Mouse (Mus musculus) CH12.LX (cell line): ENCODE measurements at regions not wholly inside any gene's neighbourhood (a gene's known extent, or its start where the extent isn't known, plus 50 kb on each side); places are given as distances from the start of the nearest gene placed in this dataset.

Source experiments
- DNase-seq: peaks from one replicate; pipeline ENCODE4 v3.0.0-alpha.2; 2013; ENCODE audit errors: extremely low read depth
- H3K27ac ChIP-seq: 2 replicates; pipeline ENCODE4 v1.5.1; 2012; ENCODE audit warnings: low read depth, mild to moderate bottlenecking, control low read depth, moderate library complexity; ENCODE audit not compliant: insufficient read depth
- H3K27me3 ChIP-seq: replicated peaks from 2 replicates; pipeline ENCODE3; 2012; ENCODE audit warnings: inconsistent platforms
- H3K36me3 ChIP-seq, 2 experiments: replicated peaks in 1 of 2; 2 replicates each; pipeline versions ENCODE3 to v1.6.1; 2012; ENCODE audit warnings: inconsistent platforms in 1 of 2, low read length in 1 of 2, mild to moderate bottlenecking in 1 of 2, mixed read lengths in 1 of 2, moderate library complexity in 1 of 2; ENCODE audit not compliant: control insufficient read depth in 1 of 2, insufficient read depth in 1 of 2
- H3K4me1 ChIP-seq, 2 experiments: 2 replicates each; pipeline ENCODE4 v1.6.1; 2012; ENCODE audit warnings: inconsistent platforms in 1 of 2, moderate library complexity in 1 of 2; ENCODE audit not compliant: insufficient read depth in 2 of 2, control insufficient read depth in 1 of 2
- H3K4me2 ChIP-seq: 2 replicates; pipeline ENCODE4 v1.6.1; 2012; ENCODE audit warnings: low read depth, mild to moderate bottlenecking, control low read depth; ENCODE audit not compliant: poor library complexity, insufficient read depth, severe bottlenecking
- H3K4me3 ChIP-seq, 3 experiments: fragments of 150-350 bp in 1 of 3; sonication (generic) in 1 of 3; replicated peaks in 1 of 3; 2 replicates each; pipeline versions ENCODE3 to v1.5.1; 2011 to 2012; ENCODE audit warnings: low read depth in 2 of 3, low read length in 2 of 3, mild to moderate bottlenecking in 2 of 3, moderate library complexity in 2 of 3, control low read depth in 1 of 3, improper control_type of control experiment in 1 of 3, inconsistent platforms in 1 of 3, mixed read lengths in 1 of 3; ENCODE audit not compliant: poor library complexity in 1 of 3
- H3K79me2 ChIP-seq: replicated peaks from 2 replicates; pipeline ENCODE4 v1.6.1; 2012; ENCODE audit warnings: mild to moderate bottlenecking, moderate library complexity; ENCODE audit not compliant: control insufficient read depth, poor library complexity, insufficient read depth, severe bottlenecking; ENCODE audit errors: extremely low read depth
- H3K9ac ChIP-seq: 2 replicates; pipeline ENCODE4 v1.6.1; 2012; ENCODE audit warnings: low read depth, mild to moderate bottlenecking, control low read depth, moderate library complexity; ENCODE audit not compliant: insufficient read depth
- H3K9me3 ChIP-seq: replicated peaks from 2 replicates; pipeline ENCODE3; 2012; ENCODE audit warnings: low read length, inconsistent platforms, mixed read lengths
- BHLHE40 ChIP-seq: IDR thresholded peaks from 2 replicates; pipeline ENCODE4 v1.6.1; 2011; ENCODE audit warnings: mild to moderate bottlenecking, low read depth, low read length, improper control_type of control experiment
- CHD1 ChIP-seq: IDR thresholded peaks from 2 replicates; pipeline ENCODE4 v1.6.1; 2012; ENCODE audit warnings: low read depth, low read length, improper control_type of control experiment, inconsistent platforms
- CHD2 ChIP-seq: IDR thresholded peaks from 2 replicates; pipeline ENCODE4 v1.6.1; 2011; ENCODE audit warnings: low read length, improper control_type of control experiment
- CTCF ChIP-seq, 2 experiments: IDR thresholded peaks in 1 of 2; conservative IDR thresholded peaks in 1 of 2; 2 replicates each; pipeline ENCODE4 v1.5.1; 2011 to 2012; ENCODE audit warnings: low read depth in 2 of 2, low read length in 2 of 2, improper control_type of control experiment in 1 of 2, inconsistent platforms in 1 of 2, mild to moderate bottlenecking in 1 of 2, moderate library complexity in 1 of 2
- E2F4 ChIP-seq: IDR thresholded peaks from 2 replicates; pipeline ENCODE4 v1.6.1; 2011; ENCODE audit warnings: low read depth, low read length, improper control_type of control experiment; ENCODE audit not compliant: insufficient replicate concordance
- ELF1 ChIP-seq: IDR thresholded peaks from 2 replicates; pipeline ENCODE4 v1.6.1; 2014; ENCODE audit warnings: low read depth, mild to moderate bottlenecking, inconsistent platforms, low read length, improper control_type of control experiment
- EP300 ChIP-seq: IDR thresholded peaks from 2 replicates; pipeline ENCODE4 v1.6.1; 2011; ENCODE audit warnings: low read length, improper control_type of control experiment
- ETS1 ChIP-seq: conservative IDR thresholded peaks from 2 replicates; pipeline ENCODE4 v1.6.1; 2012; ENCODE audit warnings: low read depth, mild to moderate bottlenecking, inconsistent platforms, low read length, improper control_type of control experiment, moderate library complexity
- GABPA ChIP-seq: IDR thresholded peaks from 2 replicates; pipeline ENCODE4 v1.6.1; 2012; ENCODE audit warnings: low read depth, low read length, improper control_type of control experiment, inconsistent platforms; ENCODE audit not compliant: insufficient replicate concordance
- JUN ChIP-seq: IDR thresholded peaks from 2 replicates; pipeline ENCODE4 v1.6.1; 2011; ENCODE audit warnings: low read depth, mild to moderate bottlenecking, low read length, improper control_type of control experiment, moderate library complexity; ENCODE audit not compliant: insufficient read depth
- KAT2A ChIP-seq: IDR thresholded peaks from 2 replicates; pipeline ENCODE4 v1.6.1; 2012; ENCODE audit warnings: low read length, improper control_type of control experiment, inconsistent platforms; ENCODE audit not compliant: insufficient replicate concordance
- MAX ChIP-seq: IDR thresholded peaks from 2 replicates; pipeline ENCODE4 v1.6.1; 2011; ENCODE audit warnings: low read length, improper control_type of control experiment
- MAZ ChIP-seq: IDR thresholded peaks from 2 replicates; pipeline ENCODE4 v1.6.1; 2012; ENCODE audit warnings: low read depth, mild to moderate bottlenecking, inconsistent platforms, low read length, improper control_type of control experiment, moderate library complexity
- MEF2A ChIP-seq: IDR thresholded peaks from 2 replicates; pipeline ENCODE4 v1.6.1; 2014; ENCODE audit warnings: low read depth, mild to moderate bottlenecking, inconsistent platforms, low read length, improper control_type of control experiment, borderline replicate concordance
- MXI1 ChIP-seq: IDR thresholded peaks from 2 replicates; pipeline ENCODE4 v1.6.1; 2011; ENCODE audit warnings: mild to moderate bottlenecking, low read depth, low read length, improper control_type of control experiment
- MYC ChIP-seq: IDR thresholded peaks from 2 replicates; pipeline ENCODE4 v1.6.1; 2011; ENCODE audit warnings: low read depth, mild to moderate bottlenecking, improper control_type of control experiment, low read length
- NELFE ChIP-seq: IDR thresholded peaks from 2 replicates; pipeline ENCODE4 v1.6.1; 2011; ENCODE audit warnings: low read depth, low read length, improper control_type of control experiment
- NRF1 ChIP-seq: IDR thresholded peaks from 2 replicates; pipeline ENCODE4 v1.6.1; 2014; ENCODE audit warnings: low read depth, mild to moderate bottlenecking, inconsistent platforms, low read length, improper control_type of control experiment, moderate library complexity
- PAX5 ChIP-seq: IDR thresholded peaks from 2 replicates; pipeline ENCODE4 v1.6.1; 2012; ENCODE audit warnings: low read length, inconsistent platforms, mixed read lengths
- POLR2AphosphoS2 ChIP-seq: IDR thresholded peaks from 2 replicates; pipeline ENCODE4 v1.6.1; 2011; ENCODE audit warnings: low read depth, low read length, improper control_type of control experiment
- RAD21 ChIP-seq: IDR thresholded peaks from 2 replicates; pipeline ENCODE4 v1.6.1; 2011; ENCODE audit warnings: low read depth, mild to moderate bottlenecking, low read length, improper control_type of control experiment, moderate library complexity
- SIN3A ChIP-seq: IDR thresholded peaks from 2 replicates; pipeline ENCODE4 v1.6.1; 2012; ENCODE audit warnings: low read length, improper control_type of control experiment, inconsistent platforms
- SMC3 ChIP-seq: IDR thresholded peaks from 2 replicates; pipeline ENCODE4 v1.6.1; 2011; ENCODE audit warnings: low read depth, low read length, improper control_type of control experiment
- TBP ChIP-seq: conservative IDR thresholded peaks from 2 replicates; pipeline ENCODE4 v1.6.1; 2011; ENCODE audit warnings: low read depth, low read length, improper control_type of control experiment
- TCF12 ChIP-seq: IDR thresholded peaks from 2 replicates; pipeline ENCODE4 v1.6.1; 2014; ENCODE audit warnings: low read depth, mild to moderate bottlenecking, inconsistent platforms, low read length, improper control_type of control experiment
- UBTF ChIP-seq: IDR thresholded peaks from 2 replicates; pipeline ENCODE4 v1.6.1; 2012; ENCODE audit warnings: low read depth, mild to moderate bottlenecking, inconsistent platforms, low read length, improper control_type of control experiment, moderate library complexity
- USF1 ChIP-seq: IDR thresholded peaks from 2 replicates; pipeline ENCODE4 v1.6.1; 2014; ENCODE audit warnings: low read depth, mild to moderate bottlenecking, inconsistent platforms, low read length, improper control_type of control experiment
- USF2 ChIP-seq: conservative IDR thresholded peaks from 2 replicates; pipeline ENCODE4 v1.6.1; 2011; ENCODE audit warnings: low read depth, low read length, improper control_type of control experiment
- ZC3H11A ChIP-seq: IDR thresholded peaks from 2 replicates; pipeline ENCODE4 v1.6.1; 2012; ENCODE audit warnings: low read depth, mild to moderate bottlenecking, inconsistent platforms, low read length, improper control_type of control experiment
- ZKSCAN1 ChIP-seq: IDR thresholded peaks from 2 replicates; pipeline ENCODE4 v1.6.1; 2012; ENCODE audit warnings: low read depth, inconsistent platforms, low read length, improper control_type of control experiment, borderline replicate concordance
- ZMIZ1 ChIP-seq: IDR thresholded peaks from 2 replicates; pipeline ENCODE4 v1.6.1; 2012; ENCODE audit warnings: low read depth, mild to moderate bottlenecking, inconsistent platforms, low read length, improper control_type of control experiment
- ZNF384 ChIP-seq: IDR thresholded peaks from 2 replicates; pipeline ENCODE4 v1.6.1; 2012; ENCODE audit warnings: low read depth, low read length, improper control_type of control experiment, inconsistent platforms
- dilution Hi-C: fragments of 300-500 bp; cut with MboI; formaldehyde crosslinking; loops from 2 replicates; pipeline ENCODE4 v1.14.3; 2020; ENCODE audit warnings: low sequenced_read_pairs; ENCODE audit not compliant: extremely low pct_unique_long_range_greater_than_20kb, extremely low pct_ligation_motif_present
- in situ Hi-C: fragments of 300-500 bp; cut with MboI; formaldehyde crosslinking; loops from 3 replicates; pipeline ENCODE4 v1.14.3; 2019; ENCODE audit warnings: low sequenced_read_pairs, low pct_ligation_motif_present, low pct_unique_long_range_greater_than_20kb, mixed read lengths

DNA sequence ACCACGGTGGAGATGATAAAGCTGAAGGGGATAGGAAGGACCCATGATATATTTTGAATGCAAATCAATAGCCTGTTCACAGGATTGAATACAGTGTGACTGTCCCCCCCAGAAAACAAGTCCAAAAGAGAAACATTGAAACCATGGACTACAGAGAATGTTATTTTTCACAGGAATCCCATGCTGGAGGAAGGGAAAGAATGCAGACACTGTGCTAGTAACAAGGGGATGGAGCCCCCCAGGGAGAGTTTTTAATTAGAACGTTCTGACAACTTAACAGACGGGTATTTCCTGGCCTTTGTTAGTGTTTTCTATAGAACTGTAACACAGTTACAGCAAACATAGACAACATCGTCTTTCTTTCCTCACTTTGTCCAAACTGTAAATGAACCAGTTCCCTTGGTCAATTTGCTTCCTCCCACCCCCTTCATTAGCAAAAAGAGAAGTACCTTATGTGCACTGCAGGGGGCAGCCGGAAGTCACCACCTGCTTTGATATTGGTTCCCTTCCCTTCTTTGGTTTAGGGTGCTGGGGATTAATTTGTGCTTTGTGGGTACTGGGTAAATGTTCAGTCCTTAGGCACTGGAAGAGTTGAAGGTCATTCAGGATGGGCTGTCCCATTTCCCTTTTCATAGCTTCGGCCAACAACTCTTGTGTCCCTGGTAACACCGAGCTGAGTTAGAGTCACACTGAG lies 64.9 kb upstream of the Pfn2 start:
- Histone ChIP-seq H3K27me3 (no peaks in the 10 kb centered on the region), H3K4me3 (peak overlapping the region in 1 of 3 experiments; percentile 7), H3K36me3 (peaks cover 0 to 5% of the 10 kb centered on the region in 2 experiments), H3K79me2 (no peaks in the 10 kb centered on the region), H3K9ac (no peak overlapping the region), H3K4me2 (no peak overlapping the region), H3K9me3 (peaks cover 30% of the 10 kb centered on the region), H3K4me1 (peaks cover 0 to 27% of the 10 kb centered on the region in 2 experiments; a peak in 2 of 4 replicates), H3K27ac (no peak overlapping the region)
- dilution Hi-C loops (no loop called here), in situ Hi-C loops (no loop called here)
- TF ChIP-seq UBTF (no peak), SMC3 (peak; percentile 12; the same call in 1 of the 2 replicates), CTCF (conservative IDR thresholded peaks at IDR 0.05 in 1 of 2, IDR thresholded peaks at IDR 0.05 in 1 of 2; ENCODE audit: low read depth in 2 of 2, low read length in 2 of 2) (peak in 1 of 2 experiments; percentile 36; a peak in 2 of 4 replicates), BHLHE40 (no peak)
- DNase-seq: no peak

DNA sequence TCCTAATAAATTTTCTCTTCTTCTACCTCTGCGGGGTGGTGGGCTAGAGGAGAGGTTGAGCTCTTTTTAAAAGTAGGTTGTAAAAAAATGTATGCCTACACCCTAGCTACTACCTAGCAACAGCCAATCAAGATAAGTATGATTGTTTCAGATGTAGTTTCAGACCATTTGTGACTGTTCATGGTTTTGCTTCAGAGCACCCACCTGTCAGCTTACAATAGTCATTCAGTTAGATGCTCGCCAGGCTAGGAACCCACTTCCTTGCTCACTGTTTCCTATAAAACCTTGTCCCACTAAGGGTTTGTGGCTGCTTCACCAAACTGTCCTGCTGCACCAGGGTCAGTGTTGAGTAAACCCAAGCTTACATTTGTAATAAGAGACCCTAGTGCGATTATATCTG lies 66.8 kb upstream of the Pfn2 start:
- no peak overlapping the region; the same call in 1 of the 2 replicates for H3K27ac ChIP-seq
- no peak overlapping the region for H3K9ac ChIP-seq
- H3K27me3 ChIP-seq: no peaks in the 10 kb centered on the region
- in situ Hi-C loops: no loop called here
- H3K36me3 ChIP-seq: peaks cover 0 to 5% of the 10 kb centered on the region in 2 experiments
- H3K4me1 ChIP-seq: peaks cover 0 to 26% of the 10 kb centered on the region in 2 experiments; a peak in 2 of 4 replicates
- no peak overlapping the region for H3K4me2 ChIP-seq
- peak; percentile 89 for DNase-seq
- H3K9me3 ChIP-seq: peaks cover 30% of the 10 kb centered on the region
- no peak overlapping the region for H3K4me3 ChIP-seq
- dilution Hi-C loops: no loop called here
- no peaks in the 10 kb centered on the region for H3K79me2 ChIP-seq
- TF ChIP-seq ZC3H11A: no peak
- TF ChIP-seq KAT2A: no peak
- no peak for TF ChIP-seq ZKSCAN1
- no peak for TF ChIP-seq GABPA
- TF ChIP-seq USF1: no peak
- no peak for TF ChIP-seq NELFE
- 0 out of 2 replicates have a peak, but pooled peaks have one; percentile 21 for TF ChIP-seq SIN3A
- no peak for TF ChIP-seq PAX5
- no peak for TF ChIP-seq POLR2AphosphoS2
- TF ChIP-seq MEF2A: no peak; the same call in 1 of the 2 replicates
- peak; percentile 60 for TF ChIP-seq JUN
- TF ChIP-seq MXI1: no peak
- TF ChIP-seq E2F4: no peak
- no peak for TF ChIP-seq USF2
- TF ChIP-seq ZMIZ1: no peak
- peak; percentile 63 for TF ChIP-seq ETS1
- no peak for TF ChIP-seq TBP
- peak; percentile 68 for TF ChIP-seq ZNF384
- no peak for TF ChIP-seq CHD1
- TF ChIP-seq BHLHE40: no peak
- TF ChIP-seq NRF1: no peak
- no peak; the same call in 1 of the 2 replicates for TF ChIP-seq SMC3
- no peak; the same call in none of the 2 replicates for TF ChIP-seq RAD21
- TF ChIP-seq MAX: no peak
- TF ChIP-seq TCF12: peak; percentile 83
- TF ChIP-seq ELF1: no peak
- no peak for TF ChIP-seq CHD2
- TF ChIP-seq MAZ: no peak
- TF ChIP-seq EP300: peak; percentile 95
- TF ChIP-seq MYC: no peak
